Mouse (Mus musculus): ENCODE results near the gene Stk32c. TPM values are rescaled to one million over a fixed set of nuclear protein-coding genes. Genes with fewer than 3 reads are reported as not detected.
A peak's percentile ranks its signal among the peaks of the same experiment; 100 is the strongest.

The Stk32c gene
- polyA plus RNA-seq, 2 experiments from 2014 or later, result 0.43 TPM; not detected in 1

- no peak for ATAC-seq
Measured at GRCm38 (mm10) chr7:139136906-139137491, 76.1 kb downstream of the Stk32c start.

GRCm38 (mm10) chr7:139135236-139135635 lies 77.9 kb downstream of the Stk32c start:
- no peak for ATAC-seq

GRCm38 (mm10) chr7:139133446-139133845 lies 79.7 kb downstream of the Stk32c start:
- ATAC-seq, result no peak

GRCm38 (mm10) chr7:139131538-139131937 lies 81.6 kb downstream of the Stk32c start:
- ATAC-seq, result no peak

GRCm38 (mm10) chr7:139130361-139130760 lies 82.7 kb downstream of the Stk32c start:
- ATAC-seq, result peak; percentile 15

- ATAC-seq, result peak; percentile 84
Measured at GRCm38 (mm10) chr7:139128994-139129393, 84.1 kb downstream of the Stk32c start.

- no peak for ATAC-seq
Measured at GRCm38 (mm10) chr7:139126549-139126948, 86.6 kb downstream of the Stk32c start.

GRCm38 (mm10) chr7:139125881-139126280 lies 87.2 kb downstream of the Stk32c start:
- ATAC-seq, result no peak

- ATAC-seq, result no peak
Measured at GRCm38 (mm10) chr7:139119775-139120153, 93.3 kb downstream of the Stk32c start.

- peak; percentile 69 for ATAC-seq
Measured at GRCm38 (mm10) chr7:139119152-139119774, 93.8 kb downstream of the Stk32c start.

GRCm38 (mm10) chr7:139107908-139108650 lies 105.0 kb downstream of the Stk32c start:
- ATAC-seq, result no peak

GRCm38 (mm10) chr7:139105705-139106104 lies 107.4 kb downstream of the Stk32c start:
- ATAC-seq, result no peak

GRCm38 (mm10) chr7:139105076-139105475 lies 108.0 kb downstream of the Stk32c start:
- ATAC-seq, result no peak

GRCm38 (mm10) chr7:139103960-139104381 lies 109.1 kb downstream of the Stk32c start:
- ATAC-seq, result no peak

GRCm38 (mm10) chr7:139101826-139102225 lies 111.3 kb downstream of the Stk32c start:
- ATAC-seq, result no peak

- no peak for ATAC-seq
Measured at GRCm38 (mm10) chr7:139101286-139101804, 111.8 kb downstream of the Stk32c start.

- ATAC-seq, result no peak
Measured at GRCm38 (mm10) chr7:139100531-139101095, 112.5 kb downstream of the Stk32c start.

- ATAC-seq, result no peak
Measured at GRCm38 (mm10) chr7:139096399-139096798, 116.7 kb downstream of the Stk32c start.

- no peak for ATAC-seq
Measured at GRCm38 (mm10) chr7:139095282-139095681, 117.8 kb downstream of the Stk32c start.

GRCm38 (mm10) chr7:139094761-139095160 lies 118.3 kb downstream of the Stk32c start:
- no peak for ATAC-seq

GRCm38 (mm10) chr7:139093781-139094180 lies 119.3 kb downstream of the Stk32c start:
- ATAC-seq, result no peak

GRCm38 (mm10) chr7:139093124-139093523 lies 120.0 kb downstream of the Stk32c start:
- no peak for ATAC-seq

GRCm38 (mm10) chr7:139092676-139093075 lies 120.4 kb downstream of the Stk32c start:
- no peak for ATAC-seq

All from CD4-positive, CD25-positive, alpha-beta regulatory T cell, adult 4 months (primary cell).